Mouse (Mus musculus) A20 (cell line): ENCODE measurements around the gene Abhd8.

Experiments used
- DNase-seq: peaks from one replicate; pipeline ENCODE4 v3.0.0-alpha.2; 2011; ENCODE audit warnings: low read depth, low spot score

Gene Abhd8

GRCm38 (mm10) chr8:71463188-71464033 is at the start of gene Abhd8:
TSS of gene Abhd8 (minus strand) at chr8:71463655.
- DNase-seq = peak; percentile 98

GRCm38 (mm10) chr8:71511644-71512043 is 48.2 kb upstream of the Abhd8 start, which contains the start of gene Plvap:
TSS of gene Plvap (minus strand) at chr8:71511752.
- no peak for DNase-seq

GRCm38 (mm10) chr8:71509316-71509715 is 45.9 kb upstream of the Abhd8 start:
- DNase-seq = no peak

GRCm38 (mm10) chr8:71507589-71508104 is 44.2 kb upstream of the Abhd8 start:
- DNase-seq = no peak

- DNase-seq = no peak
These were observed 42.5 kb upstream of the Abhd8 start for GRCm38 (mm10) chr8:71505979-71506378.

- DNase-seq = no peak
These were observed 41.9 kb upstream of the Abhd8 start for GRCm38 (mm10) chr8:71505326-71505725.

- DNase-seq = no peak
These were observed 40.9 kb upstream of the Abhd8 start for GRCm38 (mm10) chr8:71504349-71504748.

- no peak for DNase-seq
These were observed 35.6 kb upstream of the Abhd8 start for GRCm38 (mm10) chr8:71498816-71499690.

GRCm38 (mm10) chr8:71497881-71498501 is 34.5 kb upstream of the Abhd8 start:
- DNase-seq = no peak

GRCm38 (mm10) chr8:71497077-71497645 is 33.7 kb upstream of the Abhd8 start:
- DNase-seq = no peak

GRCm38 (mm10) chr8:71496481-71496880 is 33.0 kb upstream of the Abhd8 start:
- no peak for DNase-seq

- DNase-seq = no peak
These were observed 32.4 kb upstream of the Abhd8 start for GRCm38 (mm10) chr8:71495811-71496210.

- DNase-seq = peak; percentile 82
These were observed 31.6 kb upstream of the Abhd8 start for GRCm38 (mm10) chr8:71495039-71495438.

GRCm38 (mm10) chr8:71488454-71488853 is 25.0 kb upstream of the Abhd8 start:
- DNase-seq = peak; percentile 96

GRCm38 (mm10) chr8:71487691-71488445 is 24.4 kb upstream of the Abhd8 start, which contains the start of gene Gtpbp3:
TSS of gene Gtpbp3 (plus strand) at chr8:71488103.
- DNase-seq = peak; percentile 91

- no peak for DNase-seq
These were observed 22.7 kb upstream of the Abhd8 start for GRCm38 (mm10) chr8:71486136-71486529.

GRCm38 (mm10) chr8:71485142-71486135 is 22.0 kb upstream of the Abhd8 start, which contains the start of gene Ano8:
TSS of gene Ano8 (minus strand) at chr8:71485963.
- peak; percentile 93 for DNase-seq

- DNase-seq = no peak
These were observed 21.3 kb upstream of the Abhd8 start for GRCm38 (mm10) chr8:71484736-71485135.

- peak; percentile 51 for DNase-seq
These were observed 20.5 kb upstream of the Abhd8 start for GRCm38 (mm10) chr8:71483932-71484331.
